Mouse (Mus musculus): ENCODE measurements at regions not wholly inside any gene's neighbourhood (a gene's known extent, or its start where the extent isn't known, plus 50 kb on each side); places are given as distances from the start of the nearest gene placed in this dataset.

DNA sequence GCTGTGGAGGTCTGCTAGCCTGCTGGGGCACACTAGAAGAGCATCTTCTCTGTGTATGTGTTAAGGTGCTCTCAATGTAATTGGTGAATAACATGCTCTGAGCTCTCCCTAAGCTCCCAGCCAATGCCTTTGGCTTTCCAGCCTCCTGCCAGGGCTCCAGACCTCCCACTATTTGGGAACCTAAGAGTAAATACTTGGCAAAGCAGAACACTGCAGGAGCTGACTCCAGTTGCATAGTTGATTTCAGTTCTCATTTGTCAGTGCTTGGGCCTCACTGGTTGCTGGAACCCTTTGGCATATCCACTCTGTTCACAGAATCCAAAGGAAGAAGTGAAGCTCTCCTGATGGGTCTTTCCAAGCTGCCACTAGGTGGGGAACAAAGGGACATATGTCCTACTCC is 602.7 kb downstream of the Gm826 start:
- no peaks in the 10 kb centered on the region for H3K36me3 ChIP-seq (ENCODE audit: control insufficient read depth, insufficient read depth, low read length, poor library complexity, severe bottlenecking)
- H3K27ac ChIP-seq (ENCODE audit: insufficient read depth, low read length) = no peak overlapping the region
- H3K9me3 ChIP-seq (replicated peaks; ENCODE audit: control insufficient read depth, insufficient read depth, low read length, poor library complexity, severe bottlenecking) = no peaks in the 10 kb centered on the region
- no peak for TF ChIP-seq CTCF (IDR thresholded peaks at IDR 0.05; ENCODE audit: low read depth, low read length)
- TF ChIP-seq POLR2A (IDR thresholded peaks at IDR 0.05; ENCODE audit: insufficient read depth, low read length) = no peak
- no peak for TF ChIP-seq EP300 (IDR thresholded peaks at IDR 0.05; ENCODE audit: insufficient read depth, low read depth, low read length)
- H3K27me3 ChIP-seq (ENCODE audit: control insufficient read depth, insufficient read depth, low read length, poor library complexity, severe bottlenecking) = no peaks in the 10 kb centered on the region
- no peaks in the 10 kb centered on the region for H3K4me1 ChIP-seq (ENCODE audit: control insufficient read depth, insufficient read depth, low read length)
- no peak overlapping the region for H3K4me3 ChIP-seq (ENCODE audit: low read depth, low read length)
- H3K9ac ChIP-seq (ENCODE audit: low read depth, poor library complexity, severe bottlenecking) = no peak overlapping the region

- no peak overlapping the region for H3K27ac ChIP-seq (ENCODE audit: insufficient read depth, low read length)
Observed at GRCm38 (mm10) chr2:159732413-159732812, 601.5 kb downstream of the Gm826 start.

GRCm38 (mm10) chr2:159734576-159734975 is 599.4 kb downstream of the Gm826 start:
- no peak for TF ChIP-seq EP300 (IDR thresholded peaks at IDR 0.05; ENCODE audit: insufficient read depth, low read depth, low read length)
- TF ChIP-seq POLR2A (IDR thresholded peaks at IDR 0.05; ENCODE audit: insufficient read depth, low read length) = no peak
- no peak for TF ChIP-seq CTCF (IDR thresholded peaks at IDR 0.05; ENCODE audit: low read depth, low read length)
- no peak overlapping the region for H3K9ac ChIP-seq (ENCODE audit: low read depth, poor library complexity, severe bottlenecking)
- no peaks in the 10 kb centered on the region for H3K27me3 ChIP-seq (ENCODE audit: control insufficient read depth, insufficient read depth, low read length, poor library complexity, severe bottlenecking)
- no peak overlapping the region for H3K27ac ChIP-seq (ENCODE audit: insufficient read depth, low read length)
- no peaks in the 10 kb centered on the region for H3K9me3 ChIP-seq (replicated peaks; ENCODE audit: control insufficient read depth, insufficient read depth, low read length, poor library complexity, severe bottlenecking)
- no peaks in the 10 kb centered on the region for H3K36me3 ChIP-seq (ENCODE audit: control insufficient read depth, insufficient read depth, low read length, poor library complexity, severe bottlenecking)
- H3K4me3 ChIP-seq (ENCODE audit: low read depth, low read length) = no peak overlapping the region
- no peaks in the 10 kb centered on the region for H3K4me1 ChIP-seq (ENCODE audit: control insufficient read depth, insufficient read depth, low read length)

More at GRCm38 (mm10) chr2:159732413-159732812, 601.5 kb downstream of the Gm826 start:
- Histone ChIP-seq H3K36me3 (ENCODE audit: control insufficient read depth, insufficient read depth, low read length, poor library complexity, severe bottlenecking) (no peaks in the 10 kb centered on the region), H3K4me3 (ENCODE audit: low read depth, low read length) (no peak overlapping the region), H3K9ac (ENCODE audit: low read depth, poor library complexity, severe bottlenecking) (no peak overlapping the region), H3K27me3 (ENCODE audit: control insufficient read depth, insufficient read depth, low read length, poor library complexity, severe bottlenecking) (no peaks in the 10 kb centered on the region), H3K4me1 (ENCODE audit: control insufficient read depth, insufficient read depth, low read length) (no peaks in the 10 kb centered on the region), H3K9me3 (replicated peaks; ENCODE audit: control insufficient read depth, insufficient read depth, low read length, poor library complexity, severe bottlenecking) (no peaks in the 10 kb centered on the region)
- TF ChIP-seq POLR2A (IDR thresholded peaks at IDR 0.05; ENCODE audit: insufficient read depth, low read length) (no peak), EP300 (IDR thresholded peaks at IDR 0.05; ENCODE audit: insufficient read depth, low read depth, low read length) (no peak), CTCF (IDR thresholded peaks at IDR 0.05; ENCODE audit: low read depth, low read length) (no peak)

DNA sequence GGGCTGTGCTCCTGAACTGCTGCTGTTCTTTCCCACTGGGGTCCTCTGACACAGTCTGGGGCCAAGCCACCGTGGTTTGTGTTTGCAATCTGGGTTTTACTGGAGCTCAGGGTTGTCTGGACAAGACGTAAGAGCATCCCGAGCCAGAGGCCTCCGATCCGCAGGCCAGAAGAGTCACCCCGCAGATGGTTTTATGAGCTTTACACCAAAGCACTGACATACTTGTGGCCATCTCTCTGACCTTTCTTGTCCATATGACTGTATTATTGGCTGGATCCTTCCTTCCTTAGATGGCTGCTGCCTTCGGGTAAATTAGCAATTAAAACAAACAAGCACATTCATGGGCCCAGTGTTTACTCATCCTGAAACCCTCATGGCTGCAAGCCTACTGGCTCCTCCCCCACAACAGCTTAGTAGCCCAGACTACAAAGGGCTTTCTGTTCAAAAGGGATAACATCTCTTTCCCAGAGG is 578.4 kb downstream of the Gm826 start:
- H3K9me3 ChIP-seq (replicated peaks; ENCODE audit: control insufficient read depth, insufficient read depth, low read length, poor library complexity, severe bottlenecking) = no peaks in the 10 kb centered on the region
- H3K4me1 ChIP-seq (ENCODE audit: control insufficient read depth, insufficient read depth, low read length) = no peaks in the 10 kb centered on the region
- no peak for TF ChIP-seq POLR2A (IDR thresholded peaks at IDR 0.05; ENCODE audit: insufficient read depth, low read length)
- no peak overlapping the region for H3K9ac ChIP-seq (ENCODE audit: low read depth, poor library complexity, severe bottlenecking)
- H3K36me3 ChIP-seq (ENCODE audit: control insufficient read depth, insufficient read depth, low read length, poor library complexity, severe bottlenecking) = no peaks in the 10 kb centered on the region
- no peaks in the 10 kb centered on the region for H3K27me3 ChIP-seq (ENCODE audit: control insufficient read depth, insufficient read depth, low read length, poor library complexity, severe bottlenecking)
- no peak overlapping the region for H3K4me3 ChIP-seq (ENCODE audit: low read depth, low read length)
- no peak overlapping the region for H3K27ac ChIP-seq (ENCODE audit: insufficient read depth, low read length)

GRCm38 (mm10) chr2:159760806-159761205 is 573.2 kb downstream of the Gm826 start:
- Histone ChIP-seq H3K36me3 (ENCODE audit: control insufficient read depth, insufficient read depth, low read length, poor library complexity, severe bottlenecking) (no peaks in the 10 kb centered on the region), H3K4me1 (ENCODE audit: control insufficient read depth, insufficient read depth, low read length) (no peaks in the 10 kb centered on the region)

DNA sequence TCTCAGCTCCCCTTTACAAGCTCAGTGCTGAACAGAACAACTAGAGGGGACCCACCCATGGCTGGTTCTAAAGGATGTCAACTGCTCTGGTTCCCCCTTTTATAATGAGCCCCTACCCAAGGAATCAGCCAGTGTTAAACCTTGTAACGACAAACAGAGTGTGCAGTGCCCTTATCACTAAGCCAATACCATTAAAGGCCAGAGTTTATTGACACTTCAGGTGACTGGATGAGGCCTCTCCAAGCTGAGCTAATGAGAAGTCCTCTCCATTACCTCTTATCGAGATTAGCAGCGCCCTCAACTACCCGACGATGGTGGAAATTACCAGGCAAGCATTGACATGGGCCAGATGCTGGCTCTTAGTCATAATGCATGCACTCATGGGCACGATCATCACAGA is 570.8 kb downstream of the Gm826 start:
- TF ChIP-seq EP300 (IDR thresholded peaks at IDR 0.05; ENCODE audit: insufficient read depth, low read depth, low read length) (no peak), CTCF (IDR thresholded peaks at IDR 0.05; ENCODE audit: low read depth, low read length) (no peak)
- Histone ChIP-seq H3K27ac (ENCODE audit: insufficient read depth, low read length) (no peak overlapping the region), H3K36me3 (ENCODE audit: control insufficient read depth, insufficient read depth, low read length, poor library complexity, severe bottlenecking) (no peaks in the 10 kb centered on the region), H3K27me3 (ENCODE audit: control insufficient read depth, insufficient read depth, low read length, poor library complexity, severe bottlenecking) (no peaks in the 10 kb centered on the region), H3K9me3 (replicated peaks; ENCODE audit: control insufficient read depth, insufficient read depth, low read length, poor library complexity, severe bottlenecking) (no peaks in the 10 kb centered on the region), H3K9ac (ENCODE audit: low read depth, poor library complexity, severe bottlenecking) (no peak overlapping the region), H3K4me3 (ENCODE audit: low read depth, low read length) (no peak overlapping the region), H3K4me1 (ENCODE audit: control insufficient read depth, insufficient read depth, low read length) (no peaks in the 10 kb centered on the region)

More at GRCm38 (mm10) chr2:159760806-159761205, 573.2 kb downstream of the Gm826 start:
- no peaks in the 10 kb centered on the region for H3K9me3 ChIP-seq (replicated peaks; ENCODE audit: control insufficient read depth, insufficient read depth, low read length, poor library complexity, severe bottlenecking)
- H3K27ac ChIP-seq (ENCODE audit: insufficient read depth, low read length) = no peak overlapping the region
- no peak overlapping the region for H3K9ac ChIP-seq (ENCODE audit: low read depth, poor library complexity, severe bottlenecking)
- TF ChIP-seq EP300 (IDR thresholded peaks at IDR 0.05; ENCODE audit: insufficient read depth, low read depth, low read length) (no peak), POLR2A (IDR thresholded peaks at IDR 0.05; ENCODE audit: insufficient read depth, low read length) (no peak), CTCF (IDR thresholded peaks at IDR 0.05; ENCODE audit: low read depth, low read length) (no peak)
- no peaks in the 10 kb centered on the region for H3K27me3 ChIP-seq (ENCODE audit: control insufficient read depth, insufficient read depth, low read length, poor library complexity, severe bottlenecking)
- H3K4me3 ChIP-seq (ENCODE audit: low read depth, low read length) = no peak overlapping the region

All from ES-Bruce4 (cell line).